Mouse (Mus musculus) ovary, postnatal 36 days (tissue): ENCODE measurements around the gene Ankrd52.
A peak's percentile ranks its signal among the peaks of the same experiment; 100 is the strongest.
"Not testable (repeated sequence)": the region's sequence is repeated elsewhere in the genome, so short reads cannot be mapped to it uniquely, and the experiment has no call there.

Source experiments
- DNase-seq: peaks from one replicate; pipeline ENCODE4 v3.0.0; 2022; ENCODE audit warnings: low spot score, mixed read lengths

Gene Ankrd52

GRCm38 (mm10) chr10:128376455-128377211, at the start of gene Ankrd52:
Gene Ankrd52 (plus strand): TSS chr10:128377115.
- peak; percentile 92 for DNase-seq

- no peak for DNase-seq
These were observed 49.3 kb upstream of the Ankrd52 start for GRCm38 (mm10) chr10:128327610-128328009.

- DNase-seq = not testable (repeated sequence)
These were observed 44.3 kb upstream of the Ankrd52 start for GRCm38 (mm10) chr10:128332358-128333249.

- DNase-seq = peak; percentile 69
These were observed 41.3 kb upstream of the Ankrd52 start for GRCm38 (mm10) chr10:128335582-128335981.

GRCm38 (mm10) chr10:128336195-128336594, 40.7 kb upstream of the Ankrd52 start:
- no peak for DNase-seq

- no peak for DNase-seq
These were observed 40.3 kb upstream of the Ankrd52 start for GRCm38 (mm10) chr10:128336597-128336996.

GRCm38 (mm10) chr10:128337306-128338181, 39.4 kb upstream of the Ankrd52 start, which contains the start of gene Cs:
Gene Cs (plus strand): TSS chr10:128337734.
- DNase-seq = peak; percentile 97

GRCm38 (mm10) chr10:128338415-128338814, 38.5 kb upstream of the Ankrd52 start:
- DNase-seq = no peak

- DNase-seq = no peak
These were observed 38.0 kb upstream of the Ankrd52 start for GRCm38 (mm10) chr10:128338948-128339347.

- DNase-seq = no peak
These were observed 36.7 kb upstream of the Ankrd52 start for GRCm38 (mm10) chr10:128340257-128340656.

- DNase-seq = no peak
These were observed 33.5 kb upstream of the Ankrd52 start for GRCm38 (mm10) chr10:128343436-128343835.

GRCm38 (mm10) chr10:128344568-128345275, 32.2 kb upstream of the Ankrd52 start:
- DNase-seq = peak; percentile 53

GRCm38 (mm10) chr10:128347541-128347940, 29.4 kb upstream of the Ankrd52 start:
- no peak for DNase-seq

GRCm38 (mm10) chr10:128358796-128359195, 18.1 kb upstream of the Ankrd52 start:
- DNase-seq = no peak

- DNase-seq = no peak
These were observed 17.7 kb upstream of the Ankrd52 start for GRCm38 (mm10) chr10:128359226-128359625.

- DNase-seq = no peak
These were observed 15.1 kb upstream of the Ankrd52 start for GRCm38 (mm10) chr10:128361836-128362235.

- DNase-seq = no peak
These were observed 14.3 kb upstream of the Ankrd52 start for GRCm38 (mm10) chr10:128362568-128362967.

- no peak for DNase-seq
These were observed 9.0 kb upstream of the Ankrd52 start for GRCm38 (mm10) chr10:128367899-128368401.

GRCm38 (mm10) chr10:128368402-128369217, 8.3 kb upstream of the Ankrd52 start, which contains the start of gene Coq10a:
Gene Coq10a (minus strand): TSS chr10:128368997.
- peak; percentile 89 for DNase-seq

GRCm38 (mm10) chr10:128369218-128369543, 7.7 kb upstream of the Ankrd52 start:
- DNase-seq = no peak
